Mouse (Mus musculus): ENCODE measurements around the gene Trappc4. TPM values are rescaled to one million over a fixed set of nuclear protein-coding genes. Genes with fewer than 3 reads are reported as not detected.

Gene Trappc4
- total and polyA plus RNA-seq, 2 experiments from 2014 or later = 108 to 307 TPM

- Histone ChIP-seq H3K4me1 (ENCODE audit: insufficient read depth, low read length) (peaks cover 6% of the 10 kb centered on the region; the same call in 1 of the 2 replicates), H3K9ac (replicated peaks; ENCODE audit: low read length) (peak within 1 kb of the TSS; percentile 53)
These were observed 46.0 kb downstream of the Trappc4 start, which contains the start of gene Vps11 for GRCm38 (mm10) chr9:44361190-44361917. Gene Vps11, minus strand, starts transcription at chr9:44361670.

GRCm38 (mm10) chr9:44357207-44357606 lies 50.2 kb downstream of the Trappc4 start:
- H3K4me3 ChIP-seq (ENCODE audit: low read length) = no peak overlapping the region
- H3K36me3 ChIP-seq (ENCODE audit: insufficient read depth, low read length) = peaks cover 57% of the 10 kb centered on the region
- H3K9me3 ChIP-seq (ENCODE audit: low read length) = no peaks in the 10 kb centered on the region
- ATAC-seq (no peak), DNase-seq (ENCODE audit: low spot score) (peak; percentile 48)
- peak; percentile 49 for TF ChIP-seq CTCF (IDR thresholded peaks at IDR 0.05; ENCODE audit: low read depth)
- H3K27me3 ChIP-seq (ENCODE audit: insufficient read depth, low read length) = no peaks in the 10 kb centered on the region
- no peak overlapping the region for H3K4me2 ChIP-seq (ENCODE audit: low read depth, low read length)
- peaks cover 6% of the 10 kb centered on the region; the same call in 1 of the 2 replicates for H3K4me1 ChIP-seq (ENCODE audit: insufficient read depth, low read length)
- WGBS = 72% methylated on average over 4 of the region's 4 CpGs
- no peak overlapping the region for H3K9ac ChIP-seq (replicated peaks; ENCODE audit: low read length)
- H3K27ac ChIP-seq = no peak overlapping the region

More at GRCm38 (mm10) chr9:44361190-44361917, 46.0 kb downstream of the Trappc4 start, which contains the start of gene Vps11:
- TF ChIP-seq CTCF (IDR thresholded peaks at IDR 0.05; ENCODE audit: low read depth) = peak; percentile 25; the same call in 1 of the 2 replicates
- under 1% methylated on average over 44 of the region's 44 CpGs for WGBS
- Histone ChIP-seq H3K27me3 (ENCODE audit: insufficient read depth, low read length) (no peaks in the 10 kb centered on the region), H3K9me3 (ENCODE audit: low read length) (no peaks in the 10 kb centered on the region), H3K27ac (peak within 1 kb of the TSS; percentile 67), H3K4me2 (ENCODE audit: low read depth, low read length) (peak within 1 kb of the TSS; percentile 74), H3K36me3 (ENCODE audit: insufficient read depth, low read length) (peaks cover 22% of the 10 kb centered on the region; the same call in 1 of the 2 replicates), H3K4me3 (ENCODE audit: low read length) (peak within 1 kb of the TSS; percentile 50)
- ATAC-seq (peak; percentile 94), DNase-seq (ENCODE audit: low spot score) (peak; percentile 98)

Small RNA genes lying within 50 kb of the gene (microRNA-seq; reads per million reads assigned to microRNA genes)
- gene Mir7085 = 0 to 0.35 reads per million in 2 experiments

Other genes with a start within 250 kb of the Trappc4 start
- gene Cbl, start 173.6 kb downstream of the Trappc4 start, total RNA-seq (2014; rRNA removed) = 24.2 and 30.5 TPM in 2 replicates
- gene Cbl, start 173.6 kb downstream of the Trappc4 start, polyA plus RNA-seq (2015; fragmentation: Nextera tagmentation; extraction: Ambion mirVana) = 13.2 and 14.3 TPM in 2 replicates
- gene Ccdc153, start 166.9 kb downstream of the Trappc4 start, total RNA-seq (2014; rRNA removed) = 1.0 TPM in 1 of 2 replicates, not detected in the other
- gene Ccdc153, start 166.9 kb downstream of the Trappc4 start, polyA plus RNA-seq (2015; fragmentation: Nextera tagmentation; extraction: Ambion mirVana) = 2.2 and 2.6 TPM in 2 replicates
- gene Pdzd3, start 156.1 kb downstream of the Trappc4 start, total RNA-seq (2014; rRNA removed) = 0.31 TPM in 1 of 2 replicates, not detected in the other
- 0.13 and 0.34 TPM in 2 replicates for gene Pdzd3, start 156.1 kb downstream of the Trappc4 start, polyA plus RNA-seq (2015; fragmentation: Nextera tagmentation; extraction: Ambion mirVana)
- 5.7 and 12.7 TPM in 2 replicates for gene Nlrx1, start 139.0 kb downstream of the Trappc4 start, total RNA-seq (2014; rRNA removed)
- 5.1 and 6.9 TPM in 2 replicates for gene Nlrx1, start 139.0 kb downstream of the Trappc4 start, polyA plus RNA-seq (2015; fragmentation: Nextera tagmentation; extraction: Ambion mirVana)
- 59.1 and 69.6 TPM in 2 replicates for gene Abcg4, start 119.0 kb downstream of the Trappc4 start, total RNA-seq (2014; rRNA removed)
- gene Abcg4, start 119.0 kb downstream of the Trappc4 start, polyA plus RNA-seq (2015; fragmentation: Nextera tagmentation; extraction: Ambion mirVana) = 21.0 and 24.1 TPM in 2 replicates
- 28.4 and 38.6 TPM in 2 replicates for gene Hinfp, start 101.9 kb downstream of the Trappc4 start, total RNA-seq (2014; rRNA removed)
- 14.8 and 15.2 TPM in 2 replicates for gene Hinfp, start 101.9 kb downstream of the Trappc4 start, polyA plus RNA-seq (2015; fragmentation: Nextera tagmentation; extraction: Ambion mirVana)
- 50.5 and 55.6 TPM in 2 replicates for gene C2cd2l, start 87.3 kb downstream of the Trappc4 start, total RNA-seq (2014; rRNA removed)
- 19.6 and 22.8 TPM in 2 replicates for gene C2cd2l, start 87.3 kb downstream of the Trappc4 start, polyA plus RNA-seq (2015; fragmentation: Nextera tagmentation; extraction: Ambion mirVana)
- 16.4 and 24.6 TPM in 2 replicates for gene Dpagt1, start 81.6 kb downstream of the Trappc4 start, total RNA-seq (2014; rRNA removed)
- 30.9 and 34.9 TPM in 2 replicates for gene Dpagt1, start 81.6 kb downstream of the Trappc4 start, polyA plus RNA-seq (2015; fragmentation: Nextera tagmentation; extraction: Ambion mirVana)
- 272 and 314 TPM in 2 replicates for gene H2afx, start 72.9 kb downstream of the Trappc4 start, total RNA-seq (2014; rRNA removed)
- gene H2afx, start 72.9 kb downstream of the Trappc4 start, polyA plus RNA-seq (2015; fragmentation: Nextera tagmentation; extraction: Ambion mirVana) = 123 and 136 TPM in 2 replicates
- 38.7 and 38.8 TPM in 2 replicates for gene Hmbs, start 63.4 kb downstream of the Trappc4 start, total RNA-seq (2014; rRNA removed)
- gene Hmbs, start 63.4 kb downstream of the Trappc4 start, polyA plus RNA-seq (2015; fragmentation: Nextera tagmentation; extraction: Ambion mirVana) = 64.3 and 67.3 TPM in 2 replicates
- 41.6 and 53.2 TPM in 2 replicates for gene Vps11, start 45.9 kb downstream of the Trappc4 start, total RNA-seq (2014; rRNA removed)
- gene Vps11, start 45.9 kb downstream of the Trappc4 start, polyA plus RNA-seq (2015; fragmentation: Nextera tagmentation; extraction: Ambion mirVana) = 39.3 and 39.9 TPM in 2 replicates
- 60.6 and 95.7 TPM in 2 replicates for gene Hyou1, start 28.1 kb downstream of the Trappc4 start, total RNA-seq (2014; rRNA removed)
- gene Hyou1, start 28.1 kb downstream of the Trappc4 start, polyA plus RNA-seq (2015; fragmentation: Nextera tagmentation; extraction: Ambion mirVana) = 15.5 and 17.4 TPM in 2 replicates
- 72.7 and 93.9 TPM in 2 replicates for gene Slc37a4, start 10.7 kb downstream of the Trappc4 start, total RNA-seq (2014; rRNA removed)
- 40.2 and 40.3 TPM in 2 replicates for gene Slc37a4, start 10.7 kb downstream of the Trappc4 start, polyA plus RNA-seq (2015; fragmentation: Nextera tagmentation; extraction: Ambion mirVana)
- gene Rps25, start 461 bp downstream of the Trappc4 start, total RNA-seq (2014; rRNA removed) = 190 and 229 TPM in 2 replicates
- gene Rps25, start 461 bp downstream of the Trappc4 start, polyA plus RNA-seq (2015; fragmentation: Nextera tagmentation; extraction: Ambion mirVana) = 1,650 and 1,709 TPM in 2 replicates
- 14.7 and 23.6 TPM in 2 replicates for gene Ccdc84, start 11.0 kb upstream of the Trappc4 start, total RNA-seq (2014; rRNA removed)
- 26.0 and 31.1 TPM in 2 replicates for gene Ccdc84, start 11.0 kb upstream of the Trappc4 start, polyA plus RNA-seq (2015; fragmentation: Nextera tagmentation; extraction: Ambion mirVana)
- gene Foxr1, start 33.5 kb upstream of the Trappc4 start, total RNA-seq (2014; rRNA removed) = not detected in 2 replicates
- not detected in 2 replicates for gene Foxr1, start 33.5 kb upstream of the Trappc4 start, polyA plus RNA-seq (2015; fragmentation: Nextera tagmentation; extraction: Ambion mirVana)
- not detected in 2 replicates for gene Upk2, start 47.4 kb upstream of the Trappc4 start, total RNA-seq (2014; rRNA removed)
- not detected in 2 replicates for gene Upk2, start 47.4 kb upstream of the Trappc4 start, polyA plus RNA-seq (2015; fragmentation: Nextera tagmentation; extraction: Ambion mirVana)
- 32.7 and 44.5 TPM in 2 replicates for gene Bcl9l, start 75.2 kb upstream of the Trappc4 start, total RNA-seq (2014; rRNA removed)
- gene Bcl9l, start 75.2 kb upstream of the Trappc4 start, polyA plus RNA-seq (2015; fragmentation: Nextera tagmentation; extraction: Ambion mirVana) = 7.8 and 8.4 TPM in 2 replicates
- gene Cxcr5, start 154.3 kb upstream of the Trappc4 start, total RNA-seq (2014; rRNA removed) = not detected in 2 replicates
- not detected in 2 replicates for gene Cxcr5, start 154.3 kb upstream of the Trappc4 start, polyA plus RNA-seq (2015; fragmentation: Nextera tagmentation; extraction: Ambion mirVana)
- 52.9 and 56.2 TPM in 2 replicates for gene Ddx6, start 197.3 kb upstream of the Trappc4 start, total RNA-seq (2014; rRNA removed)
- 22.3 and 22.7 TPM in 2 replicates for gene Ddx6, start 197.3 kb upstream of the Trappc4 start, polyA plus RNA-seq (2015; fragmentation: Nextera tagmentation; extraction: Ambion mirVana)